Mouse (Mus musculus) midbrain, embryonic 12.5 days (tissue): ENCODE results near the gene Sectm1a. TPM values are rescaled to one million over a fixed set of nuclear protein-coding genes. Genes with fewer than 3 reads are reported as not detected.

Source experiments
- ATAC-seq: fragments of 200-750 bp; cut with Nextera tagmentation; 2 replicates; pipeline ENCODE4 v1.8.0; 2017; ENCODE audit warnings: low read depth, moderate TSS enrichment, moderate library complexity; ENCODE audit not compliant: low FRiP score
- H3K27ac ChIP-seq: fragments of 300-500 bp; sonication (generic); replicated peaks from 2 replicates; pipeline ENCODE4 v1.5.1; 2016; ENCODE audit warnings: mild to moderate bottlenecking
- H3K27me3 ChIP-seq: fragments of 300-500 bp; sonication (generic); 2 replicates; pipeline ENCODE4 v1.6.1; 2016; ENCODE audit warnings: mild to moderate bottlenecking
- H3K36me3 ChIP-seq: fragments of 300-500 bp; sonication (generic); 2 replicates; pipeline ENCODE4 v1.6.1; 2016
- H3K4me1 ChIP-seq: fragments of 300-500 bp; sonication (generic); 2 replicates; pipeline ENCODE4 v1.6.1; 2016
- H3K4me2 ChIP-seq: fragments of 300-500 bp; sonication (generic); replicated peaks from 2 replicates; pipeline ENCODE4 v1.6.1; 2016; ENCODE audit warnings: mild to moderate bottlenecking, moderate library complexity
- H3K4me3 ChIP-seq: fragments of 300-500 bp; sonication (generic); 2 replicates; pipeline ENCODE4 v1.5.1; 2016; ENCODE audit warnings: mild to moderate bottlenecking
- H3K9ac ChIP-seq: fragments of 300-500 bp; sonication (generic); replicated peaks from 2 replicates; pipeline ENCODE4 v1.6.1; 2016; ENCODE audit warnings: mild to moderate bottlenecking, moderate library complexity
- H3K9me3 ChIP-seq: fragments of 300-500 bp; sonication (generic); 2 replicates; pipeline ENCODE4 v1.6.1; 2016; ENCODE audit warnings: mild to moderate bottlenecking
- WGBS: fragments of 180-500 bp; shearing (Covaris S2); methylation state at CpG from one replicate; pipeline ENCODE4 v1.1.7; 2016; 5-methylcytosine and 5-hydroxymethylcytosine counted together
- polyA plus RNA-seq: library from polyadenylated mRNA; unstranded; fragments of >200 nt; fragmentation: Nextera tagmentation; extraction: Ambion mirVana; gene quantifications from 2 replicates; pipeline ENCODE4 v1.2.1, GENCODE M21; 2016

Sectm1a gene
- polyA plus RNA-seq, result not detected in 2 replicates

DNA sequence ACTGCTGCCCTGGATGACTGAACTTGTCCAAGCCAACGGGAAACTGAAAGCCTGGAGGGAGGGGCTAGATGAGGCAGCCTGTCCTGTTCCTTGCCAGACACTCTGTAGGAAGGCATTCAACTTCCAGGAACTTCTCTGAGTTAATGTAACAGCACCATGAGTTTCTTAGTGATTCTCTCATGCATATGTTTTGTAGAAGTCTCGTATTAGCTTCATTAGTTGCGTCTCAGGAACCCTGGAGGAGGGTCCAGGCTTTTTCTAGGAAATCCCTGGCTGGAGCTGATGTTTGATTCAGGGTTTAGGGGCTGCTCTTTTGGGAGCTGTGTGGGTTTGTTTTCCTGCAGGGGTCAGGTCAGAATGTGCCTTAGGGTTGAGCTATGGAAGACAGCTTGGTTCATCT lies at the start of gene Sectm1a:
Gene Sectm1a (minus strand): TSS at position 101 of the 400 bp plus-strand sequence.
- Histone ChIP-seq H3K9ac (no peak within 1 kb of the TSS), H3K27ac (no peak within 1 kb of the TSS), H3K4me2 (no peak within 1 kb of the TSS), H3K36me3 (no peaks in the 10 kb centered on the region), H3K27me3 (no peaks in the 10 kb centered on the region), H3K4me3 (no peak within 1 kb of the TSS), H3K9me3 (no peaks in the 10 kb centered on the region), H3K4me1 (no peaks in the 10 kb centered on the region)
- ATAC-seq, result no peak
- WGBS, result 68% methylated on average over 3 of the region's 3 CpGs

DNA sequence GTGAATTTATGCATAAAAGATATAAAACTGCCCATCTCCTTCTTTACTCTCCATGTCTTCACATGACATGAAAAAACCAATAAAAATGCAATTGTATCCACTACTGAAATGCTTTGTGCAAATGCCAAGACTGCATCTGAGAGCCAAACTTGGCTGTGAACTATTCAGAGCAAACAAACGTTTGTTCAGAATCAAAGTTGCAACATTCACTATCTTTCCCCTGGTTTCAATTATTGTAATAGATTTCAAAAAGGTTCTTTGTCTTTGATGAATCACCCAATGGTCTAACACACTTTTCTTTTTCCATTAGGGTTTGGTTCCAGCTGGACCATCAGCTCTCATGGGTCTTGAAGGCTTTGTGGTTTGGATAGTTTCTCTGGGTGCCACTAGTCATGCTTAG lies 48.6 kb upstream of the Sectm1a start:
- H3K36me3 ChIP-seq, result no peaks in the 10 kb centered on the region
- H3K9me3 ChIP-seq, result no peaks in the 10 kb centered on the region
- no peak overlapping the region for H3K9ac ChIP-seq
- no peak overlapping the region for H3K4me3 ChIP-seq
- no peaks in the 10 kb centered on the region for H3K27me3 ChIP-seq
- WGBS, result 74% methylated on average over 1 of the region's 1 CpGs
- H3K27ac ChIP-seq, result no peak overlapping the region
- no peak for ATAC-seq
- no peak overlapping the region for H3K4me2 ChIP-seq
- no peaks in the 10 kb centered on the region for H3K4me1 ChIP-seq

DNA sequence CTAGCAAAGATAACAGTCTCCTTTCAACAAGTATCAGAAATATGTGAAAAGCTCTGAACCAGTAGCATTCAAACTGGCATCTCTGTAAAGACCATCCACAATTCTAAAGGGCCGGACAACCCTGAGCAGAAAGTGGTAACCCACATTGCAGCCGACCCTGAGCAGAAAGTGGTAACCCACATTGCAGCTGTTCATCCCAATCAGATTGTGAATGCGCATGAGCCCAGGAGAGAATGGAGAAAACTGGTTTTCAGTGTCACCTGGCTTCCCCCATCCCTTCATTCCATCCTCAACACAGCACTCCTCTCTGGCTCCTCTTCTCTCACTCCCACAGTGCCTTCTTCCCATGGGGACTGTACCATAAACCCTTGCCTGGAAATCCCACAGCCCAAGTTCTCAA lies 46.4 kb upstream of the Sectm1a start:
- WGBS, result 91% methylated on average over 3 of the region's 3 CpGs
- no peaks in the 10 kb centered on the region for H3K9me3 ChIP-seq
- no peaks in the 10 kb centered on the region for H3K4me1 ChIP-seq
- no peaks in the 10 kb centered on the region for H3K27me3 ChIP-seq
- ATAC-seq, result no peak
- H3K36me3 ChIP-seq, result no peaks in the 10 kb centered on the region
- H3K4me2 ChIP-seq, result no peak overlapping the region
- no peak overlapping the region for H3K9ac ChIP-seq
- no peak overlapping the region for H3K4me3 ChIP-seq
- no peak overlapping the region for H3K27ac ChIP-seq

DNA sequence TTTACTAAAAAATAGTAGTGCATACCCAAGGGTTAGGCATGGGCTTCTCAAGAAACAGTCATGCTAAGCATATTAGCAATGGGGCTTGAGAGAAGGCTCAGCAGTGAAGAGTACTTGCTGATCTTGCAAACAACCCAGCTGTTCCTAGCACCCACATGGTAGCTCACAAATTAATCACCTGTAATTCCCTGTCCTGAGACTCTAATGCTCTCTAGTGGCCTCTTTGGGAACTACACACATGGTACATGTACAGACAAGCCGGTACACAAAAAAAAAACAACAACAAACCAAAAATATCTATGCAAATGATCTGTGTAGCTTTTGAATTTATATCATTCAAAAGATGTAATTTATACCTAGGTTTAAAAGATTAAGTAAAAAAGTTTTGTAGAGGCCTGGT lies 45.4 kb upstream of the Sectm1a start:
- H3K27ac ChIP-seq, result no peak overlapping the region
- no peak overlapping the region for H3K4me2 ChIP-seq
- ATAC-seq, result no peak
- WGBS, result 73% methylated on average over 1 of the region's 1 CpGs
- H3K27me3 ChIP-seq, result no peaks in the 10 kb centered on the region
- H3K36me3 ChIP-seq, result no peaks in the 10 kb centered on the region
- H3K9ac ChIP-seq, result no peak overlapping the region
- no peak overlapping the region for H3K4me3 ChIP-seq
- H3K9me3 ChIP-seq, result no peaks in the 10 kb centered on the region
- no peaks in the 10 kb centered on the region for H3K4me1 ChIP-seq

DNA sequence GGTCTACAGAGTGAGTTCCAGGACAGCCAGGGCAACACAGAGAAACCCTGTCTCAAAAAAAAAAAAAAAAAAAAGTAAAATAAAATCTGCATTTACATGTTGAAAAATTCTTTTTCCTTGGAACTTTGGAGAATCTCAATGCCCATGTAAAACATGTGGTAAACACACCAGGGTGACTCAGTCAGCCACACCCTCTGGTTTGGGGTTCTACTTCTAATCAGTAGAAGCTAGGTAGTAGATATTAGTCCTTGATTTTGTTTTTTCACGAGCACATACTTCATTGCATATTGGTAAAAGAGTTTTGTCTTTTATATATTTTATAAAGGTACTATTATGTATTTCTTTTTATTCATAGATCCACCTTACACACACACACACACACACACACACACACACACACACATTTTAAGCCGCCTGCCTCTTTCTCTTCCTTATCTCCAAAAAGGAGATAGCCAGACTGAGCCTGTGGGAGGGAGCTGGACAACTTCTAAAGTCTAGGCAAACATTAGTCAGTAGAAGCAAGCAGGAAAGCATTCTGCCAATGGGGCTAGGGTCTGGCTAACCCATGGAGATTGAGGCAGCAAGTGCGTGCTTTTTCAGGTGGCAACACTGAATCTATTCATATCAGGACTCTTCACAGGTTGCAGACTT lies 44.6 kb upstream of the Sectm1a start:
- Histone ChIP-seq H3K36me3 (no peaks in the 10 kb centered on the region), H3K9ac (no peak overlapping the region), H3K27me3 (no peaks in the 10 kb centered on the region), H3K27ac (no peak overlapping the region), H3K9me3 (no peaks in the 10 kb centered on the region), H3K4me1 (no peaks in the 10 kb centered on the region), H3K4me2 (no peak overlapping the region), H3K4me3 (no peak overlapping the region)
- ATAC-seq, result no peak
- WGBS, result 89% methylated on average over 3 of the region's 3 CpGs

DNA sequence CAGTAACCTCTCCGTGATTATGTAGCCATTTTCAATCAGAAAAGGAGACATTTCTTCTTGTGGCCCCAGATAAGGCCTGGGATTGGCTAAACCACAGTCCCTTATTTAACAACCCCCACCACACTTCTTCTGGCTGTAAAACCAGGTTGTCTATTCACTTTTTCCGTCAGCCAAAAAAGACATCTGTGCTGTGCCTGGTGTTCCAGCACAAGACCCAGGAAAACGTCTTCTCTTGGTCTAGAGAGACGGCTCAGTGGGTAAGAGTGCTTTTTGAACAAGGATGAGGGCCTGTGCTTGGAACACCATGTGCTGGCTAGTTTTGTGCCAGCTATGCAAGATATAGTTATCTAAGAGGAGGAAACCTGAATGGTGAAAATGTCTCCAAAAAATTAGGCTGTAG lies 42.4 kb upstream of the Sectm1a start:
- Histone ChIP-seq H3K4me1 (0 out of 2 replicates have a peak, but pooled peaks cover 3% of the 10 kb centered on the region), H3K27ac (no peak overlapping the region), H3K27me3 (no peaks in the 10 kb centered on the region), H3K4me3 (no peak overlapping the region), H3K4me2 (no peak overlapping the region), H3K36me3 (no peaks in the 10 kb centered on the region), H3K9me3 (no peaks in the 10 kb centered on the region), H3K9ac (no peak overlapping the region)
- 88% methylated on average over 4 of the region's 4 CpGs for WGBS
- ATAC-seq, result no peak

DNA sequence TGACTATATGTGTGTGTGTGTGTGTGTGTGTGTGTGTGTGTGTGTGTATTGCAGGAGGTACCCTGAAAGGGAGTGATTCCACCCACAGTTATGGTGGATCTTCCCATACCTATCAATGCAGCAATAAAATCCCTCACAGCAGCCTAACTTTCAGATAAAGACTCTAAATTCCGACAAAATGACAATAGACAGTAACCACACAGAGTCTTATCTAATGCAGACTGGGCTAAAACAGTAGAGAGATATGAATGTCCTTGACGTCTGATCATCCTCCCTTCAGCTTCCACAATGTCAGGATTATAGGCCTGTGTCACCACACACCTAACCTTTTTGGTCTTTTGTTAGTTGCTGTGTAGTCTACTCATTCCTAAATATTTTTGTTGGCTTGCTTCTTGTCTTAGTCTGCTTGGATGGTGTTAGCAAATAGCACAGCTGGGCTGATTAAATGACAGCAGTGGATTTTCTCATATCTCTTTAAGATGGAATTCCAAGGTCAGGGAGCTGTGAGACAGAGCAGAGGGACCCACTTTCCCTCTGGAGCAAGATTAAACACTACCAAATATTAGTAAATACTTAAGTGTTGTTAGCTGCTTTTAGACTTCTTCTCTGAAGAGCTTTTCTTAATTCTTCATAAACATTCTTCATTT lies 41.1 kb upstream of the Sectm1a start:
- 76% methylated on average over 2 of the region's 2 CpGs for WGBS
- no peak overlapping the region for H3K4me3 ChIP-seq
- no peaks in the 10 kb centered on the region for H3K9me3 ChIP-seq
- H3K9ac ChIP-seq, result no peak overlapping the region
- H3K27me3 ChIP-seq, result no peaks in the 10 kb centered on the region
- ATAC-seq, result no peak
- no peak overlapping the region for H3K27ac ChIP-seq
- 0 out of 2 replicates have a peak, but pooled peaks cover 3% of the 10 kb centered on the region for H3K4me1 ChIP-seq
- no peaks in the 10 kb centered on the region for H3K36me3 ChIP-seq
- H3K4me2 ChIP-seq, result no peak overlapping the region

DNA sequence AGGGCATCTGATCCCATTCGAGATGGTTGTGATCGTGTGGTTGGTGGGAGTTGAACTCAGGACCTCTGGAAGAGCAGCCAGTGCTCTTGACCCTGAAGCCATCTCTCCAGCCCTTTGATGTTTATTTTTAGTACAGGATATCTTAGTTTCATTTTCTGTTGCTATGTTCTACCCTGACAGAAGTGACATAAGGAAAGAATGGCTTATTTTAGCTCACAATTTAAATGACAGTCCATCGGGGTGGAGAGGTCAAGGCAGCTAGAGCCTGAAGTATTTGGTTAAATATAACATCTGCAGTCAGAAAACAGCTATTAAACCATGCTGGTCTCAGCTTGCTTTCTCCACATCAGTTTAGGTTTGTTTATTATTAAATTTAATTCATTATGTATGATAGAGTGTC lies 40.1 kb upstream of the Sectm1a start:
- no peak overlapping the region for H3K4me2 ChIP-seq
- no peaks in the 10 kb centered on the region for H3K36me3 ChIP-seq
- no peak for ATAC-seq
- H3K9ac ChIP-seq, result no peak overlapping the region
- H3K4me1 ChIP-seq, result 0 out of 2 replicates have a peak, but pooled peaks cover 3% of the 10 kb centered on the region
- WGBS, result 87% methylated on average over 3 of the region's 3 CpGs
- no peak overlapping the region for H3K27ac ChIP-seq
- no peaks in the 10 kb centered on the region for H3K27me3 ChIP-seq
- no peak overlapping the region for H3K4me3 ChIP-seq
- H3K9me3 ChIP-seq, result no peaks in the 10 kb centered on the region

DNA sequence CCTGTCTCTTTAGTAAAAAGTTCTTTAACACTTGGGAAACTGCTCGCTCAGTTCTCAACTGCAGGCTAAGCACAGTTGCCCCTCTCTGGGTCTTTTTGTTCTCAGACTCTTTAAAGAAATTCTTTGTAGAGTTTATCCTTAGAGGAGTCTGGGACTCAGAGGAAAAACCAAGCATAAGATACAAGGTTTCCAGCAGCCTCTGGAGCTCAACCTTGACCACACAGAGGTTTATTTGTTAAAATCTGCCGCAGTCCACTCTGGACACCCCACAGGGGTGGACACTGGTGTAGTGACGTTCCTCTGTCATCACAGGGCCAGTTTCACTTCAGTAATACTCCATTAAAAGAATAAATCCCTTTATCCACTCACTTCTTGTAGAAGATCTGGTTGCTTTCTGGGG lies 37.6 kb upstream of the Sectm1a start, which contains the start of gene Tex19.2:
Gene Tex19.2 (minus strand): TSS at position 101 of the 400 bp plus-strand sequence.
- H3K27me3 ChIP-seq, result no peaks in the 10 kb centered on the region
- H3K27ac ChIP-seq, result no peak within 1 kb of the TSS
- 0 out of 2 replicates have a peak, but pooled peaks cover 3% of the 10 kb centered on the region for H3K4me1 ChIP-seq
- 65% methylated on average over 3 of the region's 3 CpGs for WGBS
- H3K4me2 ChIP-seq, result no peak within 1 kb of the TSS
- ATAC-seq, result no peak
- no peaks in the 10 kb centered on the region for H3K36me3 ChIP-seq
- no peak within 1 kb of the TSS for H3K9ac ChIP-seq
- H3K4me3 ChIP-seq, result no peak within 1 kb of the TSS
- H3K9me3 ChIP-seq, result no peaks in the 10 kb centered on the region

DNA sequence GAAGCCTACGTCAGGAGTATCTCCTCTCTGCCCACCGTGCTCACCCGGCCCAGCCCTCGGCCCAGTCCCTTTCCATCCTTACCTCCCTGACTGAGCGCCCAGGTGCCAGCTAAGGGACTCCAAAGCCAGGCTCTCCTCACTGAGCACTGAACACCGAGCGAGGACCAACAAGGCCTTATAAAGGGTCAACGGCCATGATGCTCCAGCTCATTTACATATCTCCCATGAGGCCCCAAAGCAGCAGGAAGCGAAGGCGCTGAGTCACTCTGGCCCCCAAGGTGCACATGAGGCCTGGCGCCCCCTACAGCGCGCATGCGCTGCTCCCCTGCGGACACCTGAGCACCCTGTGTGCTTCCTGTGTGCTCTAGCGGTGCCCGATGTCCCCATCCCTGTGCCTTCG lies 37.1 kb upstream of the Sectm1a start:
- H3K9me3 ChIP-seq, result no peaks in the 10 kb centered on the region
- H3K36me3 ChIP-seq, result no peaks in the 10 kb centered on the region
- no peaks in the 10 kb centered on the region for H3K27me3 ChIP-seq
- H3K4me1 ChIP-seq, result 0 out of 2 replicates have a peak, but pooled peaks cover 3% of the 10 kb centered on the region
- 92% methylated on average over 18 of the region's 18 CpGs for WGBS
- H3K4me3 ChIP-seq, result no peak overlapping the region
- ATAC-seq, result no peak
- H3K27ac ChIP-seq, result no peak overlapping the region
- no peak overlapping the region for H3K9ac ChIP-seq
- H3K4me2 ChIP-seq, result no peak overlapping the region

DNA sequence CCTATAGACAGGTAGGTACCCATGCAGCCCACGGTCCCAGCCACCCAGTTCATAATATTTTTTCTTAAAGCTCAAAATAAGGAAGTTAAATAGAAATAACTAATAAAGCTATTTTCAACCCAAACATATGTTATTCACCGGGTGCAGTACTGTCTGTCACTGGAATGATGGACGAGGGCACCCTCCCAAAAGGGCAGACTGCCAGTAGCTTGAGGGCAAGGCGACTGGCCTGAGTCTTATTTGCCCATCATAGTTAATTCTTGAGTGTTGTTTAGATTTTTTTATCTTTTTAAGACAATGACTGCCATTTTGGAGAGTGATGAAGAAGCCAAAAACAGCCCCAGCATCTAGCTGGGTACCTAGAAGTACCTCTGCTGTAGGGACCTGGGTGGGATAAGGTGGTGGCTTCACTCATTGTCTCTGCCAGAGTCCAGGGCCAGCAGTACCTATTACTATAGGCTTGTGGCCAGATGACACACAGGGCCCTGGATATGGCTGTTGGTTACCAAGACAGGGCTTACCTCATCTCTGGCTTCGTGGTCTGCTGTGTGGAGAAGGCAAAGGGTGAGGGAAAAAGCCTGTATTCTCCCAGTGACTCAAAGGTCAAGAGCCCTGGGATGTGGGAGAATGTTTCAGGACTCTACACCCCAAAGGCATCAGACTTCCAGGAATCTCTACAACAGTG lies 31.2 kb upstream of the Sectm1a start:
- ATAC-seq, result no peak
- H3K9me3 ChIP-seq, result no peaks in the 10 kb centered on the region
- no peak overlapping the region for H3K9ac ChIP-seq
- H3K27ac ChIP-seq, result no peak overlapping the region
- WGBS, result 88% methylated on average over 5 of the region's 5 CpGs
- H3K4me3 ChIP-seq, result no peak overlapping the region
- 0 out of 2 replicates have a peak, but pooled peaks cover 2% of the 10 kb centered on the region for H3K4me1 ChIP-seq
- no peak overlapping the region for H3K4me2 ChIP-seq
- no peaks in the 10 kb centered on the region for H3K36me3 ChIP-seq
- H3K27me3 ChIP-seq, result no peaks in the 10 kb centered on the region

DNA sequence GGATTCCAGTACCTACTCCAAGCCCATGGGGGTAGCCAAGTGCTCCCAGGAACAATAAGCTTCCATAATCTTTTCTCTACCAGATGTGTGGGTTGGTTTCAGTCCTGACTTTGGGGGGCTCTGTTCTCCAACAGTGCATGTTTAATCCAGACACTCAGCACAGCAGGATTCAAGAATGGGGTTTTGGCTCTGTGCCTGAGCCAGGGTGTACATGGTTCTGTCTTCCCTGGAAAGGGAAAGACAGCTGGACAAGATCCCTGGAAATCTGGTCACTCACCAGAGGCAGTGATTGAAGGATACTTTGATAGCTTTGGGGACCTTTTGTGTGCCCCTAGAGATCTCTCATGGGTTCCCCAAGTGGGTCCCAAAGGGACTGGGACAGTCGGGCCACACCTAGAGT lies 30.6 kb upstream of the Sectm1a start:
- H3K36me3 ChIP-seq, result no peaks in the 10 kb centered on the region
- ATAC-seq, result no peak
- 77% methylated on average over 1 of the region's 1 CpGs for WGBS

More for the DNA sequence above, 30.6 kb upstream of the Sectm1a start:
- Histone ChIP-seq H3K9me3 (no peaks in the 10 kb centered on the region), H3K9ac (no peak overlapping the region), H3K4me3 (no peak overlapping the region), H3K4me1 (0 out of 2 replicates have a peak, but pooled peaks cover 2% of the 10 kb centered on the region), H3K27me3 (no peaks in the 10 kb centered on the region), H3K4me2 (no peak overlapping the region), H3K27ac (no peak overlapping the region)
